Mouse (Mus musculus): ENCODE measurements around the gene Hkdc1.
"Not testable (repeated sequence)": the region's sequence is repeated elsewhere in the genome, so short reads cannot be mapped to it uniquely, and the experiment has no call there.

- TF ChIP-seq EP300, CTCF (IDR thresholded peaks at IDR 0.05; ENCODE audit: low read depth): not testable (repeated sequence)
Measured at GRCm38 (mm10) chr10:62452001-62452400, 29.7 kb upstream of the Hkdc1 start.

All from heart, postnatal 0 days (tissue).